Mouse (Mus musculus) heart, postnatal 0 days (tissue): ENCODE data around the gene Cela3a.

Experiments used
- CTCF ChIP-seq: IDR thresholded peaks from 2 replicates; pipeline ENCODE4 v1.5.1; 2016; ENCODE audit warnings: antibody characterized with exemption, control low read depth, low read depth
- EP300 ChIP-seq: IDR thresholded peaks from 2 replicates; pipeline ENCODE4 v1.6.1; 2016; ENCODE audit warnings: antibody characterized with exemption, low read depth

DNA sequence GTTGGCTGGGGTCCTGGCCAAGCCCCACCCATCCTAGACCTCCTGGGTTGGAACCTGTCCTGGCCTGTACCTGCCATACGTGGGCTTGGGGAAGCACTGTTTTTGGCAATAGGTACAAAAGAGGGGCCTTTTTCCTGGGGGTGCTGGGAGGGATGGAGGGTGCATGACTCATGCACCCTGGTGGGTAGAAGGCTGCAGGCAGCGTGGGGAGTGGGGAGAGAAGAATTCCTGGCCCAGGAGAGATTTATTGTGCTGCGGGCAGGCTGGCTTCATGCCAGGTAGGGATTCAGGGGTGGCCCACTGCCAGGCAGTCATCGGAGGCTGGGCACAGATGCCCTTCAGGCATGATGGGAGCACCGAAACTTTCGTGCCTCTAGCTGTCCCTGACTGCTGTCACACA, 38.6 kb upstream of the Cela3a start:
- TF ChIP-seq CTCF (no peak), EP300 (no peak)
